Mouse (Mus musculus) lung, embryonic 15.5 days (tissue): ENCODE measurements around the gene Shank3. TPM values are rescaled to one million over a fixed set of nuclear protein-coding genes. Genes with fewer than 3 reads are reported as not detected.

Experiments used
- ATAC-seq: fragments of 200-750 bp; cut with Nextera tagmentation; 2 replicates; pipeline ENCODE4 v1.8.0; 2017; ENCODE audit warnings: moderate number of reproducible peaks, borderline replicate concordance; ENCODE audit not compliant: low FRiP score, low TSS enrichment; ENCODE audit errors: extremely low read depth
- H3K27ac ChIP-seq: fragments of 300-500 bp; sonication (generic); 2 replicates; pipeline ENCODE4 v1.5.1; 2015; ENCODE audit warnings: moderate library complexity, mild to moderate bottlenecking, inconsistent platforms
- H3K27me3 ChIP-seq: fragments of 300-500 bp; sonication (generic); 2 replicates; pipeline ENCODE4 v1.6.1; 2015; ENCODE audit warnings: inconsistent platforms
- H3K36me3 ChIP-seq: fragments of 300-500 bp; sonication (generic); 2 replicates; pipeline ENCODE4 v1.6.1; 2015; ENCODE audit warnings: inconsistent platforms
- H3K4me1 ChIP-seq: fragments of 300-500 bp; sonication (generic); 2 replicates; pipeline ENCODE4 v1.6.1; 2015; ENCODE audit warnings: inconsistent platforms
- H3K4me2 ChIP-seq: fragments of 300-500 bp; sonication (generic); 2 replicates; pipeline ENCODE4 v1.6.1; 2015; ENCODE audit warnings: inconsistent platforms, mild to moderate bottlenecking, moderate library complexity
- H3K4me3 ChIP-seq: fragments of 300-500 bp; sonication (generic); 2 replicates; pipeline ENCODE4 v1.5.1; 2015; ENCODE audit warnings: mild to moderate bottlenecking, inconsistent platforms
- H3K9ac ChIP-seq: fragments of 300-500 bp; sonication (generic); 2 replicates; pipeline ENCODE4 v1.6.1; 2015; ENCODE audit warnings: inconsistent platforms
- H3K9me3 ChIP-seq: fragments of 300-500 bp; sonication (generic); 2 replicates; pipeline ENCODE4 v1.6.1; 2016; ENCODE audit warnings: inconsistent platforms
- WGBS: fragments of 180-500 bp; shearing (Covaris S2); methylation state at CpG from one replicate; pipeline ENCODE4 v1.1.7; 2015; 5-methylcytosine and 5-hydroxymethylcytosine counted together
- polyA plus RNA-seq: library from polyadenylated mRNA; unstranded; fragments of >200 nt; fragmentation: Nextera tagmentation; extraction: Ambion mirVana; gene quantifications from 2 replicates; pipeline ENCODE4 v1.2.1, GENCODE M21; 2015

Gene Shank3
- polyA plus RNA-seq, 1 experiment from 2014 or later: 2.8 TPM

DNA sequence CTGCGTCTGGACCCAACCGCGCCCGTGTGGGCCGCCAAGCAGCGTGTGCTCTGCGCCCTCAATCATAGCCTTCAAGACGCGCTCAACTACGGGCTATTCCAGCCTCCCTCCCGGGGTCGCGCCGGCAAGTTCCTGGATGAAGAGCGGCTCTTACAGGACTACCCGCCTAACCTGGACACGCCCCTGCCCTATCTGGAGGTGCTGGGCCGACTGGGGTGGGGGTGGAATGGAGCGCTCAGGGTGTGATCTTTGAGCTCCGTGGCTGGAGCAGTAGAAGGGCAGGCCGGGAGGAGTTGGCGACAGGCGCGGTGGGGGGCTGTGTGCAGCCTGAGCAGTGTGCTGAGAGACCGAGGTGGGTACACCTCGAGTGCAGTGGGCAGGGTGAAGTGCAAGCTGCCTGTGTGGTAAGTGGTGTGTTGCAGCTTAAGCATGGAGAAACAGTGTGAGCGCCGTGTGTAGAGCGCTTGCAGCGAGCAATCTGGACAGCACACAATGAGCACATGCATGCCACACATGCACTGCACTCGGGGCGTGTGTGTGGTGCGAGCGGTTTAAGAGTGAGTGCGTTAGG, 883 bp downstream of the Shank3 start:
- ATAC-seq: peak; percentile 20
- Histone ChIP-seq H3K9ac (peak overlapping the region; percentile 60), H3K9me3 (no peaks in the 10 kb centered on the region), H3K4me2 (peak overlapping the region; percentile 92), H3K4me1 (peaks cover 24% of the 10 kb centered on the region), H3K36me3 (peaks cover 5% of the 10 kb centered on the region; the same call in 1 of the 2 replicates), H3K4me3 (peak overlapping the region; percentile 79), H3K27ac (no peak overlapping the region), H3K27me3 (peaks cover 32% of the 10 kb centered on the region)
- WGBS: 1% methylated on average over 35 of the region's 35 CpGs

DNA sequence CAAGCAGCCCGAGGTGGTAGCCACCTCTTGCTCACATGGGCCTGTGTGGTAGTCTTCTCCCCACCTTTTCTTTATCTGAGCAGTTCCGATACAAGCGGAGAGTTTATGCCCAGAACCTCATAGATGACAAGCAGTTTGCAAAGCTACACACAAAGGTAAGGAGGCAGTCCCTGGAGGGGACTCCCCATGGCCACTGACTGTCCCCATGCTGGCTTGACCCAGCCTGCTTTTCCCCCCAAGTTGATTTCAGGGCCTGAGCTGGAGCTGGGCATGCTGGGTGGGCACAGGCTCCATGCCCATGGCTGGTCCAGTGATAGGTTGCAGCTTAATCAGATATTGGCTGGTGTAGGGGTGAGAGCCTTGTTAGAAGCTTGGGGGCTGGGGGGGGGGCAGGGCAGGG, 1.9 kb downstream of the Shank3 start:
- no peak for ATAC-seq
- peak overlapping the region; percentile 92; the same call in 1 of the 2 replicates for H3K4me2 ChIP-seq
- no peak overlapping the region for H3K27ac ChIP-seq
- no peaks in the 10 kb centered on the region for H3K9me3 ChIP-seq
- H3K4me3 ChIP-seq: no peak overlapping the region
- 85% methylated on average over 3 of the region's 3 CpGs for WGBS
- peaks cover 24% of the 10 kb centered on the region for H3K4me1 ChIP-seq
- peaks cover 8% of the 10 kb centered on the region; the same call in 1 of the 2 replicates for H3K36me3 ChIP-seq
- 0 out of 2 replicates have a peak overlapping the region, but pooled peaks have one; percentile 1 for H3K9ac ChIP-seq
- H3K27me3 ChIP-seq: peaks cover 32% of the 10 kb centered on the region

DNA sequence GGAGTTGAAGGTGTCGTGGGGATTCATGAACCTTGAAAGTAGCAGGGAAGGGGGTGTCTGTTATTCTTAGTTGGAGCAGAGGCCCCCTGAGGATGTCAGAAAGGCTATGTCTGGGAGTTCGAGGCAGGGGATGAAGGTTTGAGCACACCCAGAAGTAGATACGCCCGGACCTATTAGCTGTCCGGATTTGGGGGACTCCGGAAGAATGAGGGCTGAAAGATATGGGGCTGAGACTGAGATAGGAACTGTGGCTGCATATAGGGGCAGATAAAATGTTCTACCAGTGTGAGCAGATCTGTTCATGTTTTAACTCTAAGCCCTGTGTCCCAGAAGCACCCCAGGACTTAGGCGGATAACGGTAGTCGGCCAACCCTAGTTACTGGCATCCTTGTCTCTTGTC, 5.4 kb downstream of the Shank3 start:
- ATAC-seq: no peak
- WGBS: 96% methylated on average over 9 of the region's 9 CpGs
- H3K27ac ChIP-seq: no peak overlapping the region
- no peak overlapping the region for H3K4me3 ChIP-seq
- H3K4me1 ChIP-seq: peaks cover 5% of the 10 kb centered on the region; the same call in 1 of the 2 replicates
- H3K36me3 ChIP-seq: peaks cover 14% of the 10 kb centered on the region; the same call in 1 of the 2 replicates
- no peaks in the 10 kb centered on the region for H3K9me3 ChIP-seq
- no peak overlapping the region for H3K4me2 ChIP-seq
- H3K9ac ChIP-seq: no peak overlapping the region
- peaks cover 10% of the 10 kb centered on the region; the same call in 1 of the 2 replicates for H3K27me3 ChIP-seq

DNA sequence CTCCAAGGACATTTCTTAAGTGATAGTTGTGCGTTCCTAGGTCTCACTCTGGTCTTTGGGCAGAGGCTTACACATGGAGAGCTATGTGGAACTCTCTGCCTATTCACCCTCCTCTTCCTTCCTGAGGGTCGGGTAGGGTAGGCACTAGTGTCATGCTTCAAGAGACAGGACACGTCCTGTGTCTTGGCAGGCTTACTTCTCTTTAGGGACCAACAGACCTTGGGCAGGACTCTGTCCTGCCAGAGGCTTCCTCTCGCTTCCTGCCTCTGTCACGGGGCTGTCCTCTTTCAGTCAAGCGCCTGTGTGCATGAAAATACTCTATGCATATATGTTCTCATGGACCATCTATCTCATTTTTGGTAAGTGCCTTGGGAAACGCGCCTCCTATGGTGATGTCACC, 8.3 kb downstream of the Shank3 start:
- ATAC-seq: no peak
- H3K36me3 ChIP-seq: peaks cover 14% of the 10 kb centered on the region; the same call in 1 of the 2 replicates
- no peak overlapping the region for H3K4me2 ChIP-seq
- no peak overlapping the region for H3K9ac ChIP-seq
- no peak overlapping the region for H3K27ac ChIP-seq
- H3K27me3 ChIP-seq: no peaks in the 10 kb centered on the region
- H3K4me3 ChIP-seq: no peak overlapping the region
- H3K9me3 ChIP-seq: no peaks in the 10 kb centered on the region
- 80% methylated on average over 8 of the region's 8 CpGs for WGBS
- H3K4me1 ChIP-seq: no peaks in the 10 kb centered on the region

DNA sequence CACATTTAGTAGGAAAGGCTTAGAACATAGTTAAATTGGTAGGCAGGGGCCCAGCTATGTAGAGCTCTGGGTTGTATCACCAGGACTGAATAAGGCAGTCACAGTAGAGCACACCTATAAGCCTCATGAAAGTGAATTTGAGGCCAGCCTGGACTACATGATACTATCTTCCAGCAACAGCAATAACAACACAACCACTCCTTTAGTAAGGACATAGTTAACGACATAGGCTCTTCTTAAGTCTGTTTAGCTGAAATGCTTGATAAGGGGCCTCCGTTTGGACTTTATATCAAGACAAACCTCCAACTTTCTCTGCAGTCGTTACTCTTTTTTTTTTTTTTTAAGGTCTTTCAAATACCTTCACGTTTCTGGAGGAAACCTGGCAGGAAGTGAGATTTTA, 13.3 kb downstream of the Shank3 start:
- no peak for ATAC-seq
- H3K4me2 ChIP-seq: no peak overlapping the region
- no peak overlapping the region for H3K4me3 ChIP-seq
- no peak overlapping the region for H3K9ac ChIP-seq
- 52% methylated on average over 4 of the region's 4 CpGs for WGBS
- H3K9me3 ChIP-seq: no peaks in the 10 kb centered on the region
- H3K4me1 ChIP-seq: no peaks in the 10 kb centered on the region
- H3K36me3 ChIP-seq: no peaks in the 10 kb centered on the region
- no peaks in the 10 kb centered on the region for H3K27me3 ChIP-seq
- no peak overlapping the region for H3K27ac ChIP-seq

DNA sequence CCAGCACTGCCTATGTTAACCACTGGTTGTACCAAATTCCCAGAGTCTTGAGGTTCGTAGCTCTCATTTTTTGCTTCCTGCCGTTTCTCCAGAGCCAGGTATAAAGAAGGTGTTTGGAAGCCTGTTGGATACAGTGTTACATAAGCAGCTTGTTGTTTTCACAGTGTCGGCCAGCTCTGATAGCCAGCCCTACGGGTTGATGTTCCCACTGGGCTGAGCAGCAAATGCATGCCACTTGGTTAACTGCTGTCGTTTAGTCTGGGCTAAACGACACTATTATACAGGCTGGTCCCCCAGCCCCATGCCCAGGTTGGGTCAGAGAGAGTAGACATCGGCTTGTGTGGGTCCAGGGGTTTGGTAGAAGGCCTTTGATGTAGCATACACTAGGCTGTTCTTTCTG, 22.5 kb downstream of the Shank3 start:
- Histone ChIP-seq H3K9ac (no peak overlapping the region), H3K9me3 (no peaks in the 10 kb centered on the region), H3K27ac (no peak overlapping the region), H3K4me2 (no peak overlapping the region), H3K4me3 (no peak overlapping the region), H3K36me3 (no peaks in the 10 kb centered on the region), H3K27me3 (peaks cover 24% of the 10 kb centered on the region), H3K4me1 (peaks cover 6% of the 10 kb centered on the region; the same call in 1 of the 2 replicates)
- no peak for ATAC-seq
- 65% methylated on average over 7 of the region's 7 CpGs for WGBS

DNA sequence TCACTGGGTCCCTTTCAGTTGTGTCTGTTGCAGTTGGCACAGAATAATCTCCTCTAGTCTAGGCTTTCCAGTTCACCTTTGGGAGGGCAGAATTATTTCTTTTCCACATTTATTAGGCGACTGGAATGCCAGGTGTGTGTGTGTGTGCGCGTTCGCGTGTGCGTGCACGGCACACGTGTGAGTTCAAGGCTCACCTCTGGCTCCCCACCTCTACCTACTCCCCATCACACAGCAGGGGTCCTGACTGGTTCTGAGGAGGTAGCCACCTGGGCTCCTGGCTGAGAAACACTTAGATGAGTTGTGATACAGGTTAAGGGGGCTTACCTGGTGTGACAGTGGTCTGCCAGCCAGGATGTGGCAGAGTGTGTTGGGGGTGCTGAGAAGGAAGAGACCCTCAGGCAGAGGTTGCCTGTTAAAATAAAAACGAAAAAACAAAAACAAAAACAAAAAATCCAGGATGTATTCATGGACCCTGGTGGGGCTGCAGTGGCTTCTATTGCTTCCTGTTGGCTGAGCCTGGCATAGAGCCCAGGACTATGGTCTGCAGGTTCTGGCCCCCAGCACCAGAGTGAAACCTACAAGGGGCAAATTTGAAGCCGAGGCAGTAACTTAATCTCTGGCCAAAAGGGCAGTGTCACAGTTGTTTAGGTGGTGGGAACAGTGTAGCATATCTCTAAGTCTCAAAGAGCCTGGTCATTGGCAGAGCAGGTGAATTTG, 23.3 kb downstream of the Shank3 start:
- Histone ChIP-seq H3K27me3 (peaks cover 24% of the 10 kb centered on the region), H3K4me3 (no peak overlapping the region), H3K9ac (no peak overlapping the region), H3K27ac (no peak overlapping the region), H3K36me3 (no peaks in the 10 kb centered on the region), H3K9me3 (no peaks in the 10 kb centered on the region), H3K4me1 (peaks cover 6% of the 10 kb centered on the region; the same call in 1 of the 2 replicates), H3K4me2 (peak overlapping the region; percentile 73)
- no peak for ATAC-seq
- 79% methylated on average over 10 of the region's 10 CpGs for WGBS

DNA sequence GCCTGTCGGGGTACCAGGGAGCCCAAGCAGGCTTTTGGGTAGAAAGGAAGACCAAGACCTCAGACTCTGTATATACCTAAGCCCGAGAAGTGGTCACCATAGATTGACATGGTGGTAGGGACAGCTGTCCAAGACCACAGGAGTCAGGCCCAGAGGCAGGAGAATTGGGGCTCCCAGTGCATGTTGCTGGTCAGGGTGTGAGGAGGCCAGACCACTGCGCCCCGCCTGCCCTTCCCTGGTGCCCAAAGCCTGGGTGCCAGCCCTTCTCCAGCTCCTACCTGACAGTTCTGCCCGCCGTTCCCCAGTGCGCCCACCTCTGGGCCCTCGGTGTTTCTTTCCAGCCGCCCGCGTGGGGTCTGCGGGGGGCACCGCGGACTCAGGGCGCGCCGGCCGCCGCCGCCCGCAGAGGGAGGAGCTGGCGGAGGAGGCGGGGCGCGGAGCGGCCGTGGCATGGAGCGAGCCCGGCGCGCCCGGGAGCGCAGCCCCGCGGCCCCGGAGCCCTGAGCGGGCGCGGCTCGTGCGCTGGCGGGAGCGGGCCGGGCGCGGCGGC, 23.9 kb downstream of the Shank3 start:
- H3K4me1 ChIP-seq: peaks cover 6% of the 10 kb centered on the region; the same call in 1 of the 2 replicates
- peak; percentile 53 for ATAC-seq
- H3K4me3 ChIP-seq: peak overlapping the region; percentile 58
- 13% methylated on average over 25 of the region's 47 CpGs for WGBS
- H3K4me2 ChIP-seq: peak overlapping the region; percentile 73
- peaks cover 24% of the 10 kb centered on the region for H3K27me3 ChIP-seq
- H3K9ac ChIP-seq: 0 out of 2 replicates have a peak overlapping the region, but pooled peaks have one; percentile 19
- H3K9me3 ChIP-seq: no peaks in the 10 kb centered on the region
- no peaks in the 10 kb centered on the region for H3K36me3 ChIP-seq
- no peak overlapping the region for H3K27ac ChIP-seq

DNA sequence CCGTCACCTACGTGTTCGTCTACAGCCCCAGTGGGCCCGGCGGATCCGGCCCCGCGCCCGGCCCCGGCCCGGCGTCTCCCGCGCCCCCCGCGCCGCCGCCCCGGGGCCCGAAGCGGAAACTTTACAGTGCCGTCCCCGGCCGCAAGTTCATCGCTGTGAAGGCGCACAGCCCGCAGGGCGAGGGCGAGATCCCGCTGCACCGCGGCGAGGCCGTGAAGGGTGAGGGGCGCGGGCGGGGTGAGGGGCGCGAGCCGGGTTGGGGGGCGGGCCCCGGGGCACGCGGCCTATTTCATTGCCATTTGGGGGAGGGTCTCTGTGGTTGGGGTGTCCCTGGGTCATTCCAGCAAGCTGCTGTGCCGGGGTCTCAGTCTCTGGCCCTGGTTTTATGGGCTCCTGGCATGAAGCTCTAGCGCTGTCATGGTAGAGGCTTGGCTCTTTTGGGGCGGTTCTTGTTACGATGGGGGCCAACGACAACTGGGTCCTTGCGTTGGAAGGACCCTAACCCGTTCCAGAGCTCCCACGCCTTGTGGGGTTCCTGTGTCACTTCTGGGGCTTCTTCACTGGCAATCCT, 24.7 kb downstream of the Shank3 start:
- no peak overlapping the region for H3K27ac ChIP-seq
- peak overlapping the region; percentile 58 for H3K4me3 ChIP-seq
- peak overlapping the region; percentile 73 for H3K4me2 ChIP-seq
- H3K9me3 ChIP-seq: no peaks in the 10 kb centered on the region
- peaks cover 24% of the 10 kb centered on the region for H3K27me3 ChIP-seq
- WGBS: 13% methylated on average over 49 of the region's 52 CpGs
- ATAC-seq: no peak
- peak overlapping the region; percentile 51 for H3K9ac ChIP-seq
- no peaks in the 10 kb centered on the region for H3K36me3 ChIP-seq
- H3K4me1 ChIP-seq: peaks cover 6% of the 10 kb centered on the region; the same call in 1 of the 2 replicates

DNA sequence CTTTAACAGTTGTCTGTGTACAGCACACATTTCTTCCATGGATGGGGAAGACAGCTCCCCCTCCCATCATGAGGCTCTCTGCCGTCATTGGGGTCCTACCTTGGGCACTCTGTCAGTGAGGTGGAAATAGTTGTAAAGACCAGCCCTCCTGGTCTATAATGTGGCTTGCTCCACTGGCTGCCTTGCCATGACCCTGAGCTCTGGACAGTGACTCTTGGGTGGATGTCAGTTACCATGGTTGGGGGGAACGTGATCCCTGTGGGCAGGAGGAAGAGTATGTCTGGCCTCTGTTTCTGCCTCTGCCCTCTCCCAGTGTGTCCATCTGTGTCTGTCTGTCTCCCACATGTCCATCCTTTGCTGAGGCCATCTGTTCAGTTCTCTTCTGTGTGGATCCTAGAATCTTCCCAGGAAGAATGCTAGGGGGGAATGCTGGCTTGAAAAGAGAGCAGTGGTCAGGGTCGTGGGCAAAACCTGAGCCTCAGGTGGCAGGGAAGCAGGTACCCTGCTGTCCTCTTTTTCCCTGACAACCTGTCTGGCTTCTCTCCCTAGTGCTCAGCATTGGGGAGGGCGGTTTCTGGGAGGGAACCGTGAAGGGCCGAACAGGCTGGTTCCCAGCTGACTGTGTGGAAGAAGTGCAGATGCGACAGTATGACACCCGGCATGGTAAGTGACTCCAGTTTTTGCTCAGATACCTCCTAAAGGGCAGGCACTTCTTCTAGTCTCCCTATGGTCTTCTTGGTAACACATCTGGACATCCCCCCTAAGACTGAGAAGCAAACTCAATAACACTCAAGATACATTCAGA, 25.4 kb downstream of the Shank3 start:
- H3K4me2 ChIP-seq: peak overlapping the region; percentile 73
- H3K9ac ChIP-seq: 0 out of 2 replicates have a peak overlapping the region, but pooled peaks have one; percentile 51
- peak overlapping the region; percentile 58 for H3K4me3 ChIP-seq
- H3K9me3 ChIP-seq: no peaks in the 10 kb centered on the region
- peaks cover 24% of the 10 kb centered on the region for H3K27me3 ChIP-seq
- 71% methylated on average over 8 of the region's 8 CpGs for whole genome bisulfite sequencing
- ATAC-seq: no peak
- H3K36me3 ChIP-seq: no peaks in the 10 kb centered on the region
- peaks cover 6% of the 10 kb centered on the region; the same call in 1 of the 2 replicates for H3K4me1 ChIP-seq
- no peak overlapping the region for H3K27ac ChIP-seq

DNA sequence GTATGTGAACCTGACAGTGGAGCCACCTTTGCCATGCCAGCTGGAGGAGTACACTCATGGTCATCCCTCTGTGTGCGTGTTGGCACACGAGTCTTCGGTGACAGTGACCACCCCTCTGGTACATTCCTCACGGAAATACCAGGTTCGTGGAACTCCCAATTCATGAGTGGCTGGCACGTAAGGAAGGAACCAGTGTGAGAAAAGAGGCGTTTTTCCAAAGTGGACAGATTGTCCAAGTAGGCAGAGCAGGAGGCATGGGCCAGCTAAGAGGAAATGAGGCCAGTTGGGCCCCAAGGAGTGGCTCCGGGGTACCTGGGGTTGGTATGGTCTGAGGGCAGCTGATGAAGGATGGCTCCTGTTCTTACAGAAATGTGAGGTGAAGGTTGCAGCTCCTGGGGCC, 26.0 kb downstream of the Shank3 start:
- Histone ChIP-seq H3K4me3 (no peak overlapping the region), H3K27ac (no peak overlapping the region), H3K9me3 (no peaks in the 10 kb centered on the region), H3K4me1 (peaks cover 6% of the 10 kb centered on the region; the same call in 1 of the 2 replicates), H3K9ac (no peak overlapping the region), H3K4me2 (no peak overlapping the region), H3K27me3 (peaks cover 24% of the 10 kb centered on the region), H3K36me3 (no peaks in the 10 kb centered on the region)
- 84% methylated on average over 8 of the region's 8 CpGs for WGBS
- ATAC-seq: no peak
